Mouse (Mus musculus) intestine, embryonic 14.5 days (tissue): ENCODE results near the gene Vps45. TPM values are rescaled to one million over a fixed set of nuclear protein-coding genes. Genes with fewer than 3 reads are reported as not detected.
"Not testable (repeated sequence)": the region's sequence is repeated elsewhere in the genome, so short reads cannot be mapped to it uniquely, and the experiment has no call there.

Experiments
- ATAC-seq: fragments of 200-750 bp; cut with Nextera tagmentation; replicated peaks from 2 replicates; pipeline ENCODE4 v1.8.0; 2017; ENCODE audit warnings: low read depth, moderate number of reproducible peaks, moderate TSS enrichment, moderate library complexity; ENCODE audit not compliant: low FRiP score, low TSS enrichment
- DNase-seq: peaks from one replicate; pipeline ENCODE4 v3.0.0-alpha.2; 2018; ENCODE audit warnings: low spot score
- H3K27ac ChIP-seq: fragments of 300-500 bp; sonication (generic); 2 replicates; pipeline ENCODE4 v1.5.1; 2014; ENCODE audit warnings: low read depth, mild to moderate bottlenecking, control low read depth
- H3K27me3 ChIP-seq: fragments of 300-500 bp; sonication (generic); replicated peaks from 2 replicates; pipeline ENCODE4 v1.6.1; 2014; ENCODE audit warnings: low read length, control low read depth; ENCODE audit not compliant: control insufficient read depth, insufficient read depth
- H3K36me3 ChIP-seq: fragments of 300-500 bp; sonication (generic); 2 replicates; pipeline ENCODE4 v1.6.1; 2014; ENCODE audit warnings: low read length, control low read depth; ENCODE audit not compliant: control insufficient read depth, insufficient read depth
- H3K4me1 ChIP-seq: fragments of 300-500 bp; sonication (generic); replicated peaks from 2 replicates; pipeline ENCODE4 v1.6.1; 2014; ENCODE audit warnings: low read length, control low read depth, mixed read lengths; ENCODE audit not compliant: control insufficient read depth, insufficient read depth
- H3K4me2 ChIP-seq: fragments of 300-500 bp; sonication (generic); 2 replicates; pipeline ENCODE4 v1.6.1; 2014; ENCODE audit warnings: low read length
- H3K4me3 ChIP-seq: fragments of 300-500 bp; sonication (generic); 2 replicates; pipeline ENCODE4 v1.5.1; 2014; ENCODE audit warnings: low read depth, low read length, control low read depth, mixed read lengths
- H3K9ac ChIP-seq: fragments of 300-500 bp; sonication (generic); 2 replicates; pipeline ENCODE4 v1.6.1; 2014; ENCODE audit warnings: mild to moderate bottlenecking, low read length
- H3K9me3 ChIP-seq: fragments of 300-500 bp; sonication (generic); 2 replicates; pipeline ENCODE4 v1.6.1; 2016; ENCODE audit warnings: low read length, control low read depth; ENCODE audit not compliant: control insufficient read depth
- WGBS: fragments of 180-500 bp; shearing (Covaris S2); extraction: QIAGEN DNeasy Blood & Tissue Kit; methylation state at CpG from one replicate; pipeline ENCODE4 v1.1.7; 2014; 5-methylcytosine and 5-hydroxymethylcytosine counted together
- polyA plus RNA-seq: library from polyadenylated mRNA; unstranded; fragments of >200 nt; fragmentation: Nextera tagmentation; extraction: Ambion mirVana; gene quantifications from 2 replicates; pipeline ENCODE4 v1.2.1, GENCODE M21; 2014

The Vps45 gene
- polyA plus RNA-seq, 1 experiment from 2014 or later = 20.6 TPM

DNA sequence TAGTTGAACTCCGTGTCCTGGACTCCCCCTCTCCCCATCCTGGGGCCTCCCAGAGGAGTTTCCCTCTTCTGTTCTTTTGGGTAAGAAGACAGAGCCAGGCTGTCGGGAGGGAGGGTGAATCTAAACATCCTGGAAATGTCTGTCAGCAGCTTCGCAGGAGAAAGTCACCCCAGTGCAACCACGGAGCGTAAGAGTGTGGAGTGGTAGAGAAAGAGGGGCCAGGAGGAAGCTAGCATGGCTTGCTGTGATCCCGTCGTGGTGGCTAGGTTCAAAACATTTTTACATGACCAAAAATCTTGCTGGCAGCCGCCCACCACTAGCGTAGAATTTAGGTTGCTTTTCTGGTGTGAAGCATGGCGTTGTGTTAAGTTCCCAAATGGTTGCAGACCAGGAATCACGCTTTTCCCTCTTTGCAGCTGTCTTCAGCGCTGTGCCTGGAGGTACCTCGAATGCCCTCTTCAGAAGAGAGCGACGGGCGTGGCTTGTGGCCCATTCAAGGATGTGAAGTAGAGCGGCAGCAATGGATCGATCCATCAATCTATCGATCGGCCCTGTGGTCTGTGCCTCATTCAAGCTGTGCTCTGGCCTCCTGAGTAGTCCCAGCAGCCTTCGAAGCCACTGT is 72.2 kb downstream of the Vps45 start:
- Histone ChIP-seq H3K9me3 (peaks cover 2% of the 10 kb centered on the region; the same call in 1 of the 2 replicates), H3K36me3 (peaks cover 37% of the 10 kb centered on the region), H3K4me1 (peaks cover 26% of the 10 kb centered on the region), H3K4me3 (peak overlapping the region; percentile 12), H3K9ac (peak overlapping the region; percentile 5), H3K27me3 (no peaks in the 10 kb centered on the region), H3K4me2 (peak overlapping the region; percentile 35), H3K27ac (peak overlapping the region; percentile 92)
- WGBS = 2% methylated on average over 21 of the region's 21 CpGs
- ATAC-seq (no peak; the same call in 1 of the 2 replicates), DNase-seq (peak; percentile 80)

DNA sequence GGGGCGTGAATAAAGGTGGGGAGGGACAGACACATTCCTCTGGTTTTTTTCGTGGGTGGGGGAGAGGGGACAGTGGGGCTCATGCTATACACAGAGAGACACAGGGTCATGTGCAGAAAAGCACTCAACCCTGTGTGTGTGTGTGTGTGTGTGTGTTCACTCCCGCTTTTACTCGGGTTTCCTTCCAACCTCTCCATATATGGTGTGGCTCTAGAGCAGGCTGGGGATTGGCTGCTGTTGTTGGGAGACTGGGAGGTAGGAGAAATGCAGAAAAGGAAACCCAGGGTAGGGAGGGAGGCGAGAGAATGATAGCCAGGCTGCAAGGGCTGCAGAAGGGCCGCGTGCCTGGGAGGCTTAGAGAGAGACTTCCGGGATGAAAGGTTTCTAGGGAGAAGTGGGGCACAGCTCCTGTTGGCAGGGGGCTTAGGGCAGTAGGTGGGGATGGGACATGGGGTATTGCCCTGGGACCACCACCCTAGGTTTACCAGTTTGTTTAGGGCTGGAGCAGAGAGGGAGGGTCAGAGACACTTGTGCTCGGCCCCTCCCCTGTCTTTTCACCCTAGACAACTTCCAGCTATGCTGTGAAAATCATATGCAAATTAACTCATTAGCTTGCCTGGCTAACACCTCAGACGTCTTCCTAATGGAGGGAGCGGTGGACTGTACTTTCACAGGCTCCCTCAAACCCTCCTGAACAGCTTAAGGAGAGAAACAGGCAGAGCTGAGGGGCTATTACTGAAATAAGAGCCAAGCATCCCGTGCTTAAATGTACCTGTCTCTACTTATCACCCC is 72.9 kb downstream of the Vps45 start:
- H3K4me2 ChIP-seq = peak overlapping the region; percentile 35
- ATAC-seq = peak; percentile 93
- no peaks in the 10 kb centered on the region for H3K27me3 ChIP-seq
- peaks cover 30% of the 10 kb centered on the region for H3K36me3 ChIP-seq
- H3K9ac ChIP-seq = peak overlapping the region; percentile 5
- H3K9me3 ChIP-seq = peaks cover 2% of the 10 kb centered on the region; the same call in 1 of the 2 replicates
- H3K4me1 ChIP-seq = peaks cover 26% of the 10 kb centered on the region
- peak overlapping the region; percentile 92 for H3K27ac ChIP-seq
- peak overlapping the region; percentile 12 for H3K4me3 ChIP-seq
- DNase-seq = peak; percentile 78
- 4% methylated on average over 12 of the region's 12 CpGs for WGBS

DNA sequence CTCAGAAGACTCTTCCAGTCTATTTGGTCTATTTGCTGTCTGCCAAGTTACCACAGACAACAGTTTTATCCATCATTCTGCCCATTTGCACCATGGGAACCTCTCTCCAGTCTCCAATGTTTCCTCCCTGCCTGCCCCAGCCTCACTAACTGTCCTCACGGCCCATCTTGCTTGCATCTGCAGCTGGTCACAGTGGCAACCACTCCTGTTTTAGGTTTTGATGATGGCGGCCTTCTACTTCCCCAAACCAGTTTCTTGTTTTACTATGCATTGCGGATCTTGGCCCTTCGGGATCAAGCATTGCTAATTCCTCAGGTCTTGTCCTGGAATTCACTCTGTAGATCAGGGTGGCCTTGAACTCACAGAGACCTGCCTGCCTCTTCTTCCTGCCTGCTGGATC is 76.1 kb downstream of the Vps45 start:
- Histone ChIP-seq H3K4me2 (no peak overlapping the region), H3K9ac (no peak overlapping the region), H3K4me1 (peaks cover 18% of the 10 kb centered on the region), H3K4me3 (no peak overlapping the region), H3K27ac (no peak overlapping the region), H3K27me3 (no peaks in the 10 kb centered on the region), H3K9me3 (peaks cover 2% of the 10 kb centered on the region; the same call in 1 of the 2 replicates), H3K36me3 (no peaks in the 10 kb centered on the region)
- 86% methylated on average over 4 of the region's 4 CpGs for WGBS
- no peak for DNase-seq
- no peak for ATAC-seq

DNA sequence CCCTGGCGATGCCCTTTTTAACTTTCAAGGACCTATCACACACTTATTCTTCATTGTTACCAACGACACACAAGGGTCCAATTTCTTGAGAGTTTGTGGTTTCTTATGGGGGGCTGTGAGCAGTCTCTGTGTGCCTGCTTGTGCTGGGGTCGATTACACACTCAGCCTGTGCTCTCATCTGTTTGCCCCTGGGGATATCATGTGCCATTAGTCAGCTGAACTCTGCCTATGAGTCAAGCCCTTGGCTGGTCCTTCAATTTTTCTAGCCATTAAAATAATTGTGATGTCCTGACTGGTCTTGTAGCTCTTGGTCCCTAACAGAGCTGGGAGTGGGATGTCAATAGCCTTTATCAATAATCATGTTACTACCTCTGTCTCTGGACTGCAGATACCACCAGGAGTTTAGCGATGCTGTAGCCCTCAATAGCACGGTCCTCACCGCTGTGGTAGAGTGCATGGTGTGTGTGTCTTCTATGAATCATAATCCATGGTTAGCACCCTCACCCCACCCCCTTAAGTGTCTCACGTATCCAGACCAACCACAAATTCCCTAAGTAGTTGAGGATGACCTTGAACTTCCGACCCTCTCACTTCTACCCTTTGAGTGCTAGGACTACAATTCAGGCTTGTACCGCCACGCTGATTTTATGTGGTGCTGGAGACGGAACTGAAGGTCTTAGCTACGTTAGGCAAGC is 77.8 kb downstream of the Vps45 start:
- Histone ChIP-seq H3K9me3 (peaks cover 2% of the 10 kb centered on the region; the same call in 1 of the 2 replicates), H3K27me3 (no peaks in the 10 kb centered on the region), H3K27ac (no peak overlapping the region), H3K36me3 (no peaks in the 10 kb centered on the region), H3K4me1 (peaks cover 1% of the 10 kb centered on the region; the same call in 1 of the 2 replicates), H3K9ac (no peak overlapping the region), H3K4me3 (no peak overlapping the region), H3K4me2 (no peak overlapping the region)
- ATAC-seq (no peak), DNase-seq (no peak)
- 85% methylated on average over 12 of the region's 12 CpGs for WGBS

DNA sequence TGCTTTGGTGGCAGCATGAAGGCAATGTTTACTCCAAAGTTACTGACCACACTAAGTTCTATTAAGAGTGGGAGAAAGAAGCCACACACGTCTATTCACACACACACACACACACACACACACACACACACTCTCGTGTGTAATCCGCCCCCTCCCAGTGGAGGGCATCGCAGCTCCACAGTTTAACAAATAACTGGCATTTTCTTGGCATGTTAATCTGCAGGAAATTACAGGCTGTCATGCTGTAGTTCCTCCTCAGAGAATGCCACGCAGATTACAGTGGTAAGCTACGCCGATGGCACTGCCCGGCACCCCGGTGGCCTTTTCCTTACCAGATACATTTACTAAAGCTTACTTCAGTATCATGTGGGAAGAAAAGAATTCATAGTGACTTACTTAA is 80.0 kb downstream of the Vps45 start:
- Histone ChIP-seq H3K36me3 (no peaks in the 10 kb centered on the region), H3K27me3 (peaks cover 7% of the 10 kb centered on the region), H3K27ac (no peak overlapping the region), H3K4me3 (no peak overlapping the region), H3K4me1 (0 out of 2 replicates have a peak, but pooled peaks cover under 1% of the 10 kb centered on the region), H3K9ac (no peak overlapping the region), H3K9me3 (no peaks in the 10 kb centered on the region), H3K4me2 (no peak overlapping the region)
- WGBS = 86% methylated on average over 9 of the region's 9 CpGs
- ATAC-seq (no peak), DNase-seq (no peak)

DNA sequence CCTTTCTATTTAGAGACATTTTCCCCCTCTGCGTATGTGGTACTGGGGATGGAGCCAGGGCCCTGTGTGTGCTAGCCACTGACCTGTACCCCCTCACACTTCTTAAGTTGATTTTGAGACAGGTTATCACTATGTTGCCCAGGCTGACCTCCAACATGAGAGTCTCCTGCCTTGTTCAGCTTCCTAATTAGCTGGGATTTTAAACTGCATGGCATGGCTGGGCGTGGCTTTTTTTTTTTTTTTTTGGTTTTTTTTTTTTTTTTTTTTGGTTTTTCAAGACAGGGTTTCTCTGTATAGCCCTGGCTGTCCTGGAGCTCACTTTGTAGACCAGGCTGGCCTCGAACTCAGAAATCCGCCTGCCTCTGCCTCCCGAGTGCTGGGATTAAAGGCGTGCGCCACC is 80.7 kb downstream of the Vps45 start:
- not testable (repeated sequence) for H3K4me2 ChIP-seq, ATAC-seq, H3K9me3 ChIP-seq, H3K4me1 ChIP-seq, H3K4me3 ChIP-seq, DNase-seq, H3K9ac ChIP-seq, H3K36me3 ChIP-seq, H3K27ac ChIP-seq
- peaks cover 10% of the 10 kb centered on the region for H3K27me3 ChIP-seq
- WGBS = 93% methylated on average over 6 of the region's 7 CpGs

DNA sequence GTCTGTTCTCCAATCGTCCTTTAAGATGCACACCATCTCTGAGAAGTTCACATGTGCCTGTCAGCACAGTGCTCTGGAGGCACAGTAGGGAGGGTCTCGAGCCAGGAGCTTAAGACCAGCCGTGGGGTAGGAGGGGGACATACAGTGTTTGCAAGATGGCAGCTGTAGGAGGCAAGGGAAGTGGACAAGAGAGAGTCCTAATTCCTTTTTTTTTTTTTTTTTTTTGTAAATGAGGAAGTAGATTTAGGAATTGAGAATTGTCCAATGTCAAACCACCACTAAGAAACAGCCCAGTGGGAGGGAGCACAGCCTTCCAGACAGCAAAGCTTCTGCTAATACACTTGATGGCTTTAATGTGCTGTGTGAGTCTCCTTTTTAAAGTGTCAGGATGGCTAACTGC is 81.2 kb downstream of the Vps45 start:
- Histone ChIP-seq H3K27ac (no peak overlapping the region), H3K36me3 (no peaks in the 10 kb centered on the region), H3K27me3 (peaks cover 15% of the 10 kb centered on the region), H3K9ac (no peak overlapping the region), H3K9me3 (no peaks in the 10 kb centered on the region), H3K4me1 (peaks cover 8% of the 10 kb centered on the region; the same call in 1 of the 2 replicates), H3K4me2 (no peak overlapping the region), H3K4me3 (no peak overlapping the region)
- WGBS = 59% methylated on average over 3 of the region's 3 CpGs
- ATAC-seq (no peak), DNase-seq (no peak)

DNA sequence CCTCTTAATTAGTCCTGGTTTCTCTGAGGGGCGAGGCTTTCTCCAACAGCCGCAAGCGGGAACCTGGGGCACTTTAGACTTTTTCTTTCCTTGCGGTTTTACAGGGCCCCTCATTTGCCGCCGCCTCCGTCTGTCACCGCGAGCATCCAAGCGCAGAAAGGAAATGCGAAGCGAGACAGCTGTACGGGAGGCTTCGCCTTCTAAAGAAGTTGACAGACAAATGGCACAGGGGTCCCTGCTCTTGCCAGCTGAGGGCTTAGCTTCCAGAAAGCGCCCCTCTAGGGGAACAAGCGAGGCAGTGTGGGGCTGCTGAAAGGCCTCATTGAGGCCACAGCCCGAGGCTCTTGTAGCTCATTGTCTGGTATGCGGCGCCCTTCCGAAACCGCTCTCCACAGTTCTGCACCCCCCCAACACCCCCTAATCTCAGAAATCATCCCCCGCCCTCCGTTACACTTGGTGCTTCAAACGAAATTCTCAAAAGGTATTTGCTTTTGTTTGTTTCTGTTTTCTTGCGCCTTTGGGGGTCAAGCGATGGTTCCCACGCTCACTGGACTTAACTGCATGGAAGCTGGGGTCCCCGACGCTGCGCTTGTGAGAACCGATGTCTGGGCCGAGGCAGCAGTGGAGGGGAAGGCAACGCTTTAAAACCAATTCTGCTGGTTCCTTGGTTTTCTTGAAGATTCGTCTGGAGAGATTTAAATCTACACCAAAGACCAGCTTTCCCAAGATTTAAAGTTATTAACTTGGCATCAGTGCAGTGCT is 85.2 kb downstream of the Vps45 start:
- Histone ChIP-seq H3K27me3 (peaks cover 16% of the 10 kb centered on the region), H3K9ac (peak overlapping the region; percentile 48), H3K36me3 (no peaks in the 10 kb centered on the region), H3K4me2 (peak overlapping the region; percentile 68), H3K27ac (peak overlapping the region; percentile 51; the same call in 1 of the 2 replicates), H3K4me3 (peak overlapping the region; percentile 26), H3K4me1 (peaks cover 8% of the 10 kb centered on the region; the same call in 1 of the 2 replicates), H3K9me3 (no peaks in the 10 kb centered on the region)
- 9% methylated on average over 34 of the region's 34 CpGs for WGBS
- no peak; the same call in 1 of the 2 replicates for ATAC-seq
- DNase-seq = peak; percentile 73
